Mouse (Mus musculus) midbrain, embryonic 12.5 days (tissue): ENCODE measurements around the gene Pgbd1. TPM values are rescaled to one million over a fixed set of nuclear protein-coding genes. Genes with fewer than 3 reads are reported as not detected.

Source experiments
- ATAC-seq: fragments of 200-750 bp; cut with Nextera tagmentation; 2 replicates; pipeline ENCODE4 v1.8.0; 2017; ENCODE audit warnings: low read depth, moderate TSS enrichment, moderate library complexity; ENCODE audit not compliant: low FRiP score
- H3K27ac ChIP-seq: fragments of 300-500 bp; sonication (generic); replicated peaks from 2 replicates; pipeline ENCODE4 v1.5.1; 2016; ENCODE audit warnings: mild to moderate bottlenecking
- H3K27me3 ChIP-seq: fragments of 300-500 bp; sonication (generic); 2 replicates; pipeline ENCODE4 v1.6.1; 2016; ENCODE audit warnings: mild to moderate bottlenecking
- H3K36me3 ChIP-seq: fragments of 300-500 bp; sonication (generic); 2 replicates; pipeline ENCODE4 v1.6.1; 2016
- H3K4me1 ChIP-seq: fragments of 300-500 bp; sonication (generic); 2 replicates; pipeline ENCODE4 v1.6.1; 2016
- H3K4me2 ChIP-seq: fragments of 300-500 bp; sonication (generic); replicated peaks from 2 replicates; pipeline ENCODE4 v1.6.1; 2016; ENCODE audit warnings: mild to moderate bottlenecking, moderate library complexity
- H3K4me3 ChIP-seq: fragments of 300-500 bp; sonication (generic); 2 replicates; pipeline ENCODE4 v1.5.1; 2016; ENCODE audit warnings: mild to moderate bottlenecking
- H3K9ac ChIP-seq: fragments of 300-500 bp; sonication (generic); replicated peaks from 2 replicates; pipeline ENCODE4 v1.6.1; 2016; ENCODE audit warnings: mild to moderate bottlenecking, moderate library complexity
- H3K9me3 ChIP-seq: fragments of 300-500 bp; sonication (generic); 2 replicates; pipeline ENCODE4 v1.6.1; 2016; ENCODE audit warnings: mild to moderate bottlenecking
- WGBS: fragments of 180-500 bp; shearing (Covaris S2); methylation state at CpG from one replicate; pipeline ENCODE4 v1.1.7; 2016; 5-methylcytosine and 5-hydroxymethylcytosine counted together
- polyA plus RNA-seq: library from polyadenylated mRNA; unstranded; fragments of >200 nt; fragmentation: Nextera tagmentation; extraction: Ambion mirVana; gene quantifications from 2 replicates; pipeline ENCODE4 v1.2.1, GENCODE M21; 2016

Pgbd1 gene
- polyA plus RNA-seq, 1 experiment from 2014 or later = 5.1 TPM

DNA sequence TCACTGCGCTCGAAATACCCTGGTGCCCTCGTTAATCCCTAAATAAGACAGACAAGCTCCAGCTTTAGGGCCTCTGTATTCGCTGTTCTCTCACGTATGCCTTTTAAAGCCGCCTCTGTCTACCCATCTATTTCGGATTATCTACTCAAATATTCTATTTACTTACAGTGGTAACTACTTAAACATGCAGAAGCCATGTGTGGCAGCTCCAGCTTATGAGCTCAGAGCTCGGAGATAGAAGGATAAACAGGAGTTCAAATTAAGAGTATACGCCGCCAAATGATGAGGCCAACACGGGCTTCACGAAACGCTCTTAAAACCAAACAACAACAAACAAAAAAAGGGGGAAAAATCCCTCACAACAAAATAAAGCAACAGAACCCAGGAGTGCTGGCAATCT, 12.2 kb upstream of the Pgbd1 start:
- H3K9me3 ChIP-seq = no peaks in the 10 kb centered on the region
- peaks cover 14% of the 10 kb centered on the region for H3K36me3 ChIP-seq
- peak overlapping the region; percentile 50; the same call in 1 of the 2 replicates for H3K27ac ChIP-seq
- WGBS = under 1% methylated on average over 13 of the region's 13 CpGs
- peaks cover 9% of the 10 kb centered on the region for H3K4me1 ChIP-seq
- H3K27me3 ChIP-seq = peaks cover 22% of the 10 kb centered on the region
- peak overlapping the region; percentile 71 for H3K4me3 ChIP-seq
- peak overlapping the region; percentile 84 for H3K4me2 ChIP-seq
- ATAC-seq = no peak; the same call in 1 of the 2 replicates
- peak overlapping the region; percentile 73 for H3K9ac ChIP-seq

GRCm38 (mm10) chr13:21447856-21448614, 7.2 kb upstream of the Pgbd1 start:
- Histone ChIP-seq H3K36me3 (peaks cover 54% of the 10 kb centered on the region), H3K9me3 (no peaks in the 10 kb centered on the region), H3K4me1 (peaks cover 9% of the 10 kb centered on the region), H3K4me3 (no peak overlapping the region), H3K9ac (no peak overlapping the region), H3K4me2 (no peak overlapping the region), H3K27me3 (no peaks in the 10 kb centered on the region), H3K27ac (no peak overlapping the region)
- no peak for ATAC-seq
- WGBS = 86% methylated on average over 16 of the region's 16 CpGs

- Histone ChIP-seq H3K9me3 (no peaks in the 10 kb centered on the region), H3K4me2 (no peak overlapping the region), H3K4me1 (no peaks in the 10 kb centered on the region), H3K9ac (no peak overlapping the region), H3K27ac (no peak overlapping the region), H3K36me3 (peaks cover 54% of the 10 kb centered on the region), H3K27me3 (no peaks in the 10 kb centered on the region), H3K4me3 (no peak overlapping the region)
- WGBS = 93% methylated on average over 9 of the region's 9 CpGs
- ATAC-seq = no peak
Measured at GRCm38 (mm10) chr13:21446796-21447195, 5.9 kb upstream of the Pgbd1 start.

- peaks cover 9% of the 10 kb centered on the region; the same call in 1 of the 2 replicates for H3K4me1 ChIP-seq
- peaks cover 29% of the 10 kb centered on the region for H3K36me3 ChIP-seq
- peak overlapping the region; percentile 85 for H3K4me2 ChIP-seq
- no peaks in the 10 kb centered on the region for H3K9me3 ChIP-seq
- 16% methylated on average over 10 of the region's 10 CpGs for WGBS
- H3K9ac ChIP-seq = peak overlapping the region; percentile 72; the same call in 1 of the 2 replicates
- H3K27ac ChIP-seq = peak overlapping the region; percentile 67; the same call in 1 of the 2 replicates
- ATAC-seq = peak; percentile 28
- H3K27me3 ChIP-seq = no peaks in the 10 kb centered on the region
- H3K4me3 ChIP-seq = peak overlapping the region; percentile 59
Measured at GRCm38 (mm10) chr13:21441207-21441572, 332 bp upstream of the Pgbd1 start.

DNA sequence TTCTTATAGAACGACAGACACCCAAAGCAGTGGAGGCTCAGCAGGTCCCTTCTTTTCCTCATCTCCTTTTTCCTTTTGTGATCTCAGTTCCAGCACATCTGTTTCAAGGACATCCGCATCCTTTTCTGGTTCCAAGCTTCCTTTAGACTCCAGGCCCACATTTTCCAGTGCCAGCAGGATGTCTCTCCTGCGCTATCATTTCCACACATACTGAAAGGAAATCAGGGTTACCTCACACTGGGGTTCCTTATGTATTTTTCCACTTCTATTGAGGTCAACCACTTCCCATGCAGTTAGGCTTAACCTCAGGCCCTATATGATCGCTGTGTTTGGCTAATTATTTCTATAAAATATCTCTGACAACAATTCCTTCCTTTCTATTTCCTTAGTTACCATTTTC, 5.4 kb downstream of the Pgbd1 start:
- H3K27ac ChIP-seq = no peak overlapping the region
- no peak overlapping the region for H3K4me3 ChIP-seq
- H3K4me1 ChIP-seq = 0 out of 2 replicates have a peak, but pooled peaks cover 5% of the 10 kb centered on the region
- no peak overlapping the region for H3K9ac ChIP-seq
- ATAC-seq = no peak
- no peaks in the 10 kb centered on the region for H3K27me3 ChIP-seq
- H3K9me3 ChIP-seq = no peaks in the 10 kb centered on the region
- 85% methylated on average over 4 of the region's 4 CpGs for WGBS
- no peak overlapping the region for H3K4me2 ChIP-seq
- no peaks in the 10 kb centered on the region for H3K36me3 ChIP-seq

DNA sequence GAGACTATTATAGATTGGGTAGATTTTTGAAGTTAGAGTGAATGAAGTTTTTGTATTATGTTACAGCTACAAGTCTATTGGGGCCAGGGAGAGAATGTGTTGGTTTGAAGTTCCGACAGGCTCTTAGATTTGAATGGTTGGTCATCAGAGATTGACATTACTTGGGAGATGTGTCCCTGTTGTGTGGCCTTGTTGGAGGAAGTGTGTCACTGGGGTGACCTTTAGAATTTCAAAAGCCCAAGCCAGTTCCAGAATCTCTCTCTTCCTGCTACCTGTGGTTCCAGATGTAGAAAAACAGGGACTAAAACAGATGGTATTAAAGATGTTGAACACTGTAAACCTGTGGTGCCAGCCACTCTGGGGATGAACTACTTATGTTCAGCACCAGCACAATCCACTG, 13.2 kb downstream of the Pgbd1 start:
- no peak overlapping the region for H3K9ac ChIP-seq
- no peak overlapping the region for H3K4me3 ChIP-seq
- no peak overlapping the region for H3K4me2 ChIP-seq
- no peak overlapping the region for H3K27ac ChIP-seq
- no peaks in the 10 kb centered on the region for H3K27me3 ChIP-seq
- no peaks in the 10 kb centered on the region for H3K9me3 ChIP-seq
- 97% methylated on average over 1 of the region's 1 CpGs for WGBS
- no peaks in the 10 kb centered on the region for H3K4me1 ChIP-seq
- H3K36me3 ChIP-seq = no peaks in the 10 kb centered on the region
- ATAC-seq = no peak

DNA sequence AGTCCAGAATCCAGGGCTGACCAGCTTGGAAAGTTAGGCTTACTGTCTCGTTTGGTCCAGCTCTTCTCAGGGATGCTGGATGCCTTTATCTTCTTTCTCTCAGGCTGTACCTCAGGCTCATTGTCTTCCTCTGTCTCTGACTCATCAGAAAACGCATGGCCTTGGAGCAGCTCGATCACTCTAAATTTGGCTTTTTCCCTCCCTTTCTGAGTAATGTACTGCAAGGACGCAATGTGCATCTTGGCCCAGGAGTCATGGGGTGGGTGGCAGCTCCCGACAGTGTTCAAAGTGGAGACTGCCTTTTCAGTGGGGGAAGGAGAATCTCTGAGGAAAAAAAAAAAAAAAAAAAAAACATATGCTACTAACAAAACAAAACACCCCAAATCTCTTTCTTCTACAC, 17.6 kb downstream of the Pgbd1 start:
- Histone ChIP-seq H3K4me2 (no peak overlapping the region), H3K27me3 (no peaks in the 10 kb centered on the region), H3K4me3 (no peak overlapping the region), H3K9ac (no peak overlapping the region), H3K36me3 (no peaks in the 10 kb centered on the region), H3K27ac (no peak overlapping the region), H3K9me3 (no peaks in the 10 kb centered on the region), H3K4me1 (no peaks in the 10 kb centered on the region)
- no peak for ATAC-seq
- 66% methylated on average over 5 of the region's 5 CpGs for WGBS

GRCm38 (mm10) chr13:21418865-21419264, 22.0 kb downstream of the Pgbd1 start:
- H3K4me3 ChIP-seq = no peak overlapping the region
- H3K4me2 ChIP-seq = no peak overlapping the region
- no peaks in the 10 kb centered on the region for H3K9me3 ChIP-seq
- WGBS = 75% methylated on average over 6 of the region's 6 CpGs
- no peak overlapping the region for H3K9ac ChIP-seq
- H3K36me3 ChIP-seq = no peaks in the 10 kb centered on the region
- ATAC-seq = no peak
- H3K27ac ChIP-seq = no peak overlapping the region
- no peaks in the 10 kb centered on the region for H3K4me1 ChIP-seq
- no peaks in the 10 kb centered on the region for H3K27me3 ChIP-seq

- no peak for ATAC-seq
- H3K27me3 ChIP-seq = no peaks in the 10 kb centered on the region
- no peak overlapping the region for H3K9ac ChIP-seq
- H3K4me3 ChIP-seq = no peak overlapping the region
- H3K4me2 ChIP-seq = no peak overlapping the region
- H3K27ac ChIP-seq = no peak overlapping the region
- 85% methylated on average over 6 of the region's 6 CpGs for WGBS
- no peaks in the 10 kb centered on the region for H3K4me1 ChIP-seq
- no peaks in the 10 kb centered on the region for H3K36me3 ChIP-seq
- no peaks in the 10 kb centered on the region for H3K9me3 ChIP-seq
Measured at GRCm38 (mm10) chr13:21417298-21418010, 23.4 kb downstream of the Pgbd1 start.

DNA sequence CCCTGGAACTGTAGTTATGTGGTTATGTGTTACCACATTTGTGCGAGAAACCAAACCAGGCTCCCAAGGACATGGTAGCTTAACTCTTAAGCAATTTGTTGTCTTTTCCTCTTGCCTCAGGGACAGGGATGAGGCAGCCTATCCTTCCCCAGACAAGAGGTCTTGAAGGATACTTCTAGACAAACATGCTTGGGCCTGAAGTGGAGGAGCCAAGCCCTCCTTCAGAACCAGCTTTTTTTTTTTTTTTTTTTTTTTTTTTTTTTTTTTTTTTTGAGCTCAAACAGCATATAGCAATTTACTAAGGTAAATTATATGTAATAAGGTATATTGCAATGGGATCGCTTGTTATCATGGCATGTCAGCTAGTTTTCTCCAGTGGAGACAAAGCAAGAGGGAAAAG, 25.1 kb downstream of the Pgbd1 start:
- H3K36me3 ChIP-seq = no peaks in the 10 kb centered on the region
- no peaks in the 10 kb centered on the region for H3K9me3 ChIP-seq
- H3K4me3 ChIP-seq = no peak overlapping the region
- H3K27ac ChIP-seq = no peak overlapping the region
- no peak overlapping the region for H3K9ac ChIP-seq
- no peaks in the 10 kb centered on the region for H3K4me1 ChIP-seq
- H3K27me3 ChIP-seq = no peaks in the 10 kb centered on the region
- WGBS = 96% methylated on average over 2 of the region's 2 CpGs
- no peak overlapping the region for H3K4me2 ChIP-seq
- no peak for ATAC-seq

DNA sequence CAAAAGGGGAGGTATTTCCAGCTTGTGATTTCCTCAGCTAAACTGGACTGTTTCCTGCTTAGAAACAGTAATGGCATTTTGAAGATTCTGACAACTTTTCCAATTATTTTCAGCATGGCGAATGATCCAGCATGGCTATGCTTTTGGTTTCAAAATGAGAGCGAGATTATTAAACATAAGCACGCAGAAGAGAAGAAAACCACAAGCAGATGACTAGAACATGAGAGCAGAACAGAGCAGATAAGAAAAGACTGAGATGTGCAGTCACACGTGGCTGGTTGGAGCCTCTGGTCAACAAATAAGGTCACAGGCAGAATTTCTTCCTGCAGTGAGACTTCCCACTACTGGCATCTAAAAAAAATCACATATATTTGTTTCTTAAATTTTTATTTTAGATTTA, 25.6 kb downstream of the Pgbd1 start:
- Histone ChIP-seq H3K27ac (no peak overlapping the region), H3K27me3 (no peaks in the 10 kb centered on the region), H3K4me1 (no peaks in the 10 kb centered on the region), H3K4me2 (no peak overlapping the region), H3K36me3 (no peaks in the 10 kb centered on the region), H3K4me3 (no peak overlapping the region), H3K9me3 (no peaks in the 10 kb centered on the region), H3K9ac (no peak overlapping the region)
- ATAC-seq = no peak
- WGBS = 81% methylated on average over 4 of the region's 4 CpGs
